Mouse (Mus musculus) stomach, postnatal 0 days (tissue): ENCODE results near the gene Apbb1ip.

Source experiments
- CTCF ChIP-seq: IDR thresholded peaks from 2 replicates; pipeline ENCODE4 v1.5.1; 2016; ENCODE audit warnings: antibody characterized with exemption, low read depth, mild to moderate bottlenecking, moderate library complexity
- EP300 ChIP-seq: optimal IDR thresholded peaks from 2 replicates; pipeline ENCODE3; 2016; ENCODE audit warnings: antibody characterized with exemption

DNA sequence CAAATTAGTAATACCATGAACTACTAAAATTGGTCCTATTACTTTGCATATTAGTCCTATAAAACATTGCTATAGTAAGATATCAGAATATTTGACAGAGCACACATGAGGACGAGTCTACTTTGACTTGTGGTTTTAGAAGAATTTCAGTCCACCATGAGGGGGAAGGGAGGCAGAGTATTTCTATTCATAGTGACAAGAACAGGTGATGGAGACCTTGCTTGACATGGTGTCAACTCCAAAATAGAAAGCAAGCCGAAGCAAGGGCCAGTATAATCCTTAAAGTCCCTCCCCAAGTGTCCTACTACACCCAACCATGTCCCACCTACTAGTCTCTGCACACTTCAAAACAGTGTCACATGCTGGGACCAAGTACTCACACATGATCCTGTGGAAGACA, 37.8 kb upstream of the Apbb1ip start:
- no peak for TF ChIP-seq EP300
- no peak for TF ChIP-seq CTCF
